Mouse (Mus musculus): ENCODE measurements around the gene Olfr64.

DNA sequence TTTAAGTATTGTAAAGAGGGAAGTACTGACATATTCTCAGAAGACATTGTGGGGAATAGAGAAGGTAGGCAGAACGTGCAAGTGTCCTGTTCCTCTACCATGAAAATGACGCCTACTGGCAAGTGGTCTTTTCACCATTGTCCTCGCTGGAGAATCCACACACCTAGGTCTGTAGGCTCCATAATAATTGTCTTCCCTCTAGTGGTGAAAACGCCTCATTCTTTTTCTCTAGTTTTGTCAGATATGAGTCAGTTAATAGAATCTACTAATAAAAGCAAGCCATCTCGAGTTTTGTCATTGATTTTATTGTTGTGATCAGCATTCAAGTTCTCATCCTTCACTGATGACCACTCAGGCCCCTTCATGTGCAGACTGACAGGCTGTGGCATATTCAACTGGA is 19.8 kb downstream of the Olfr64 start:
- TF ChIP-seq CTCF (IDR thresholded peaks at IDR 0.05; ENCODE audit: low read depth, low read length), result no peak
- no peak for TF ChIP-seq POLR2A (IDR thresholded peaks at IDR 0.05; ENCODE audit: extremely low read depth, insufficient read depth, low read length)
